Mouse (Mus musculus) CH12.LX (cell line): ENCODE results near the gene Ppp1cb.

Experiments used
- CTCF ChIP-seq, 2 experiments: IDR thresholded peaks in 1 of 2; conservative IDR thresholded peaks in 1 of 2; 2 replicates each; pipeline ENCODE4 v1.5.1; 2011 to 2012; ENCODE audit warnings: low read depth in 2 of 2, low read length in 2 of 2, improper control_type of control experiment in 1 of 2, inconsistent platforms in 1 of 2, mild to moderate bottlenecking in 1 of 2, moderate library complexity in 1 of 2
- EP300 ChIP-seq: IDR thresholded peaks from 2 replicates; pipeline ENCODE4 v1.6.1; 2011; ENCODE audit warnings: low read length, improper control_type of control experiment

DNA sequence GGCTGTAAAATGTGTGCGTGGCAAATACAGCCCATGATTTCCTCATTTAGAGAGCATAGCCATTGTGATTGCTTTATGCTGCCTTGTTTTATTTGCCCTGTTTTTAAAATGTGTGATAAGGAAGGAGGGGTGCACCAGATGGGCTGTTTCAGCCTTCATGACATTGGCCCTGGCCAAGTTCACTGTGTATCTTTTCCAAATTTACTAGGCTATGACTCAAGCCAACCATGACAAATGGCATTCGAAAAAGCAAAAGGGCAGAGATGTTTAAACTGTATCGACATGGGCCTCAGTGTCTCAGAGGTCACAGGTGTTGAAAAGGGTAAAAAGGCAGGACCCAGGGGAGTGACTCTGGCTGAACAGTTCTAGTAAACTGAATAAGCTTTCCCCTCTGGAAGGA is 17.3 kb upstream of the Ppp1cb start:
- no peak for TF ChIP-seq EP300
- TF ChIP-seq CTCF (conservative IDR thresholded peaks at IDR 0.05 in 1 of 2, IDR thresholded peaks at IDR 0.05 in 1 of 2; ENCODE audit: low read depth in 2 of 2, low read length in 2 of 2): no peak
